Mouse (Mus musculus) forebrain, embryonic 12.5 days (tissue): ENCODE data around the gene Abcc4. TPM values are rescaled to one million over a fixed set of nuclear protein-coding genes. Genes with fewer than 3 reads are reported as not detected.

ENCODE experiments used
- ATAC-seq: fragments of 200-750 bp; cut with Nextera tagmentation; 2 replicates; pipeline ENCODE4 v1.8.0; 2017; ENCODE audit warnings: moderate TSS enrichment; ENCODE audit not compliant: low FRiP score
- H3K27ac ChIP-seq: fragments of 300-500 bp; sonication (generic); 2 replicates; pipeline ENCODE4 v1.5.1; 2016; ENCODE audit warnings: mild to moderate bottlenecking
- H3K27me3 ChIP-seq: fragments of 300-500 bp; sonication (generic); 2 replicates; pipeline ENCODE4 v1.6.1; 2016; ENCODE audit warnings: mild to moderate bottlenecking
- H3K36me3 ChIP-seq: fragments of 300-500 bp; sonication (generic); replicated peaks from 2 replicates; pipeline ENCODE4 v1.6.1; 2016; ENCODE audit warnings: mild to moderate bottlenecking
- H3K4me1 ChIP-seq: fragments of 300-500 bp; sonication (generic); 2 replicates; pipeline ENCODE4 v1.6.1; 2016
- H3K4me2 ChIP-seq: fragments of 300-500 bp; sonication (generic); 2 replicates; pipeline ENCODE4 v1.6.1; 2016; ENCODE audit warnings: mild to moderate bottlenecking, moderate library complexity
- H3K4me3 ChIP-seq: fragments of 300-500 bp; sonication (generic); replicated peaks from 2 replicates; pipeline ENCODE4 v1.5.1; 2016; ENCODE audit warnings: mild to moderate bottlenecking
- H3K9ac ChIP-seq: fragments of 300-500 bp; sonication (generic); 2 replicates; pipeline ENCODE4 v1.6.1; 2016; ENCODE audit warnings: mild to moderate bottlenecking
- H3K9me3 ChIP-seq: fragments of 300-500 bp; sonication (generic); 2 replicates; pipeline ENCODE4 v1.6.1; 2016
- WGBS: fragments of 180-500 bp; shearing (Covaris S2); methylation state at CpG from one replicate; pipeline ENCODE4 v1.1.7; 2016; 5-methylcytosine and 5-hydroxymethylcytosine counted together
- polyA plus RNA-seq: library from polyadenylated mRNA; unstranded; fragments of >200 nt; fragmentation: Nextera tagmentation; extraction: Ambion mirVana; gene quantifications from 2 replicates; pipeline ENCODE4 v1.2.1, GENCODE M21; 2016

Gene Abcc4
- polyA plus RNA-seq, 1 experiment from 2014 or later: 2.1 TPM

- WGBS: 86% methylated on average over 11 of the region's 11 CpGs
- H3K9me3 ChIP-seq: no peaks in the 10 kb centered on the region
- H3K4me3 ChIP-seq: no peak overlapping the region; the same call in 1 of the 2 replicates
- no peak overlapping the region for H3K27ac ChIP-seq
- peak overlapping the region; percentile 89; the same call in 1 of the 2 replicates for H3K4me2 ChIP-seq
- H3K9ac ChIP-seq: no peak overlapping the region
- H3K4me1 ChIP-seq: peaks cover 23% of the 10 kb centered on the region
- no peaks in the 10 kb centered on the region for H3K36me3 ChIP-seq
- ATAC-seq: no peak
- H3K27me3 ChIP-seq: peaks cover 73% of the 10 kb centered on the region
Measured at GRCm38 (mm10) chr14:118706962-118707361, 943 bp upstream of the Abcc4 start.

- Histone ChIP-seq H3K4me2 (peak overlapping the region; percentile 89), H3K9me3 (no peaks in the 10 kb centered on the region), H3K9ac (peak overlapping the region; percentile 46), H3K4me1 (peaks cover 23% of the 10 kb centered on the region), H3K4me3 (peak overlapping the region; percentile 54), H3K36me3 (no peaks in the 10 kb centered on the region), H3K27me3 (peaks cover 58% of the 10 kb centered on the region), H3K27ac (no peak overlapping the region)
- no peak for ATAC-seq
- WGBS: 1% methylated on average over 10 of the region's 10 CpGs
Measured at GRCm38 (mm10) chr14:118705465-118705807, 583 bp downstream of the Abcc4 start.

GRCm38 (mm10) chr14:118703363-118703762 lies 2.7 kb downstream of the Abcc4 start:
- ATAC-seq: no peak
- no peak overlapping the region for H3K4me3 ChIP-seq
- H3K27me3 ChIP-seq: peaks cover 47% of the 10 kb centered on the region
- H3K27ac ChIP-seq: no peak overlapping the region
- peaks cover 13% of the 10 kb centered on the region for H3K4me1 ChIP-seq
- no peak overlapping the region for H3K9ac ChIP-seq
- no peak overlapping the region for H3K4me2 ChIP-seq
- no peaks in the 10 kb centered on the region for H3K9me3 ChIP-seq
- no peaks in the 10 kb centered on the region for H3K36me3 ChIP-seq
- WGBS: 82% methylated on average over 9 of the region's 9 CpGs

- Histone ChIP-seq H3K27ac (no peak overlapping the region), H3K36me3 (no peaks in the 10 kb centered on the region), H3K9ac (no peak overlapping the region), H3K4me3 (no peak overlapping the region), H3K4me1 (peaks cover 13% of the 10 kb centered on the region), H3K9me3 (no peaks in the 10 kb centered on the region), H3K4me2 (no peak overlapping the region), H3K27me3 (peaks cover 38% of the 10 kb centered on the region)
- no peak for ATAC-seq
- WGBS: 61% methylated on average over 7 of the region's 7 CpGs
Measured at GRCm38 (mm10) chr14:118701991-118702608, 3.9 kb downstream of the Abcc4 start.

GRCm38 (mm10) chr14:118700576-118700975 lies 5.4 kb downstream of the Abcc4 start:
- ATAC-seq: no peak
- WGBS: 80% methylated on average over 7 of the region's 7 CpGs
- H3K4me3 ChIP-seq: no peak overlapping the region

GRCm38 (mm10) chr14:118699963-118700362 lies 6.1 kb downstream of the Abcc4 start:
- 81% methylated on average over 5 of the region's 5 CpGs for WGBS
- no peak overlapping the region for H3K27ac ChIP-seq
- no peaks in the 10 kb centered on the region for H3K36me3 ChIP-seq
- peaks cover 19% of the 10 kb centered on the region for H3K27me3 ChIP-seq
- H3K9me3 ChIP-seq: no peaks in the 10 kb centered on the region
- H3K4me2 ChIP-seq: no peak overlapping the region
- no peak overlapping the region for H3K4me3 ChIP-seq
- H3K4me1 ChIP-seq: no peaks in the 10 kb centered on the region
- no peak for ATAC-seq
- no peak overlapping the region for H3K9ac ChIP-seq

More at GRCm38 (mm10) chr14:118700576-118700975, 5.4 kb downstream of the Abcc4 start:
- H3K4me2 ChIP-seq: no peak overlapping the region
- H3K9ac ChIP-seq: no peak overlapping the region
- H3K27me3 ChIP-seq: peaks cover 25% of the 10 kb centered on the region
- H3K27ac ChIP-seq: no peak overlapping the region
- peaks cover 6% of the 10 kb centered on the region for H3K4me1 ChIP-seq
- H3K9me3 ChIP-seq: no peaks in the 10 kb centered on the region
- H3K36me3 ChIP-seq: no peaks in the 10 kb centered on the region

- no peak for ATAC-seq
Measured at GRCm38 (mm10) chr14:118699508-118699907, 6.5 kb downstream of the Abcc4 start.

GRCm38 (mm10) chr14:118696556-118697289 lies 9.3 kb downstream of the Abcc4 start:
- Histone ChIP-seq H3K27ac (no peak overlapping the region), H3K27me3 (no peaks in the 10 kb centered on the region), H3K36me3 (no peaks in the 10 kb centered on the region), H3K9me3 (no peaks in the 10 kb centered on the region), H3K4me2 (no peak overlapping the region), H3K4me1 (no peaks in the 10 kb centered on the region), H3K4me3 (no peak overlapping the region), H3K9ac (no peak overlapping the region)
- no peak for ATAC-seq
- WGBS: 95% methylated on average over 16 of the region's 16 CpGs

More at GRCm38 (mm10) chr14:118699508-118699907, 6.5 kb downstream of the Abcc4 start:
- Histone ChIP-seq H3K9ac (no peak overlapping the region), H3K27ac (no peak overlapping the region), H3K4me2 (no peak overlapping the region), H3K4me3 (no peak overlapping the region), H3K9me3 (no peaks in the 10 kb centered on the region), H3K36me3 (no peaks in the 10 kb centered on the region), H3K4me1 (no peaks in the 10 kb centered on the region), H3K27me3 (peaks cover 15% of the 10 kb centered on the region)
- WGBS: 93% methylated on average over 10 of the region's 10 CpGs

- H3K27ac ChIP-seq: no peak overlapping the region
- H3K4me1 ChIP-seq: no peaks in the 10 kb centered on the region
- H3K27me3 ChIP-seq: no peaks in the 10 kb centered on the region
- ATAC-seq: no peak
- H3K4me3 ChIP-seq: no peak overlapping the region
- H3K4me2 ChIP-seq: no peak overlapping the region
- no peaks in the 10 kb centered on the region for H3K36me3 ChIP-seq
- H3K9me3 ChIP-seq: no peaks in the 10 kb centered on the region
- H3K9ac ChIP-seq: no peak overlapping the region
- 96% methylated on average over 11 of the region's 11 CpGs for whole genome bisulfite sequencing
Measured at GRCm38 (mm10) chr14:118695866-118696265, 10.2 kb downstream of the Abcc4 start.

GRCm38 (mm10) chr14:118694321-118694720 lies 11.7 kb downstream of the Abcc4 start:
- Histone ChIP-seq H3K9me3 (no peaks in the 10 kb centered on the region), H3K9ac (no peak overlapping the region), H3K4me3 (no peak overlapping the region), H3K36me3 (no peaks in the 10 kb centered on the region), H3K4me1 (peaks cover 6% of the 10 kb centered on the region; the same call in 1 of the 2 replicates), H3K27ac (no peak overlapping the region), H3K4me2 (no peak overlapping the region), H3K27me3 (no peaks in the 10 kb centered on the region)
- WGBS: 92% methylated on average over 7 of the region's 7 CpGs
- ATAC-seq: no peak

GRCm38 (mm10) chr14:118691910-118692309 lies 14.1 kb downstream of the Abcc4 start:
- no peak overlapping the region for H3K27ac ChIP-seq
- H3K9me3 ChIP-seq: no peaks in the 10 kb centered on the region
- no peak overlapping the region for H3K4me2 ChIP-seq
- WGBS: 80% methylated on average over 6 of the region's 6 CpGs
- peaks cover 14% of the 10 kb centered on the region for H3K4me1 ChIP-seq
- no peak for ATAC-seq
- H3K27me3 ChIP-seq: no peaks in the 10 kb centered on the region
- no peak overlapping the region for H3K9ac ChIP-seq
- no peak overlapping the region for H3K4me3 ChIP-seq
- no peaks in the 10 kb centered on the region for H3K36me3 ChIP-seq

GRCm38 (mm10) chr14:118691404-118691803 lies 14.6 kb downstream of the Abcc4 start:
- no peak overlapping the region for H3K27ac ChIP-seq
- no peak for ATAC-seq
- WGBS: 85% methylated on average over 5 of the region's 5 CpGs

GRCm38 (mm10) chr14:118690921-118691320 lies 15.1 kb downstream of the Abcc4 start:
- no peaks in the 10 kb centered on the region for H3K9me3 ChIP-seq
- H3K4me2 ChIP-seq: no peak overlapping the region
- 88% methylated on average over 8 of the region's 8 CpGs for whole genome bisulfite sequencing
- H3K36me3 ChIP-seq: no peaks in the 10 kb centered on the region
- H3K4me1 ChIP-seq: peaks cover 14% of the 10 kb centered on the region
- no peak overlapping the region for H3K27ac ChIP-seq
- no peak for ATAC-seq
- H3K9ac ChIP-seq: no peak overlapping the region
- no peaks in the 10 kb centered on the region for H3K27me3 ChIP-seq
- H3K4me3 ChIP-seq: no peak overlapping the region

More at GRCm38 (mm10) chr14:118691404-118691803, 14.6 kb downstream of the Abcc4 start:
- no peak overlapping the region for H3K4me3 ChIP-seq
- H3K4me2 ChIP-seq: no peak overlapping the region
- H3K27me3 ChIP-seq: no peaks in the 10 kb centered on the region
- H3K36me3 ChIP-seq: no peaks in the 10 kb centered on the region
- H3K9me3 ChIP-seq: no peaks in the 10 kb centered on the region
- peaks cover 14% of the 10 kb centered on the region for H3K4me1 ChIP-seq
- H3K9ac ChIP-seq: no peak overlapping the region
